Mouse (Mus musculus) layer of hippocampus, adult 8-10 months (tissue): Measurements from ENCODE around the gene Ift81. TPM values are rescaled to one million over a fixed set of nuclear protein-coding genes. Genes with fewer than 3 reads are reported as not detected.

Experiments
- DNase-seq, 2 experiments: peaks; one replicate each; pipeline ENCODE4 v3.0.0; 2022; ENCODE audit warnings: low spot score in 2 of 2
- total RNA-seq, 4 experiments: library from RNA; stranded (reverse); gene quantifications; 2 replicates each; pipeline ENCODE4 v1.2.4; 2022

Gene Ift81
- total RNA-seq, 4 experiments from 2014 or later: 40.2 to 59.2 (median 48.5) TPM

DNA sequence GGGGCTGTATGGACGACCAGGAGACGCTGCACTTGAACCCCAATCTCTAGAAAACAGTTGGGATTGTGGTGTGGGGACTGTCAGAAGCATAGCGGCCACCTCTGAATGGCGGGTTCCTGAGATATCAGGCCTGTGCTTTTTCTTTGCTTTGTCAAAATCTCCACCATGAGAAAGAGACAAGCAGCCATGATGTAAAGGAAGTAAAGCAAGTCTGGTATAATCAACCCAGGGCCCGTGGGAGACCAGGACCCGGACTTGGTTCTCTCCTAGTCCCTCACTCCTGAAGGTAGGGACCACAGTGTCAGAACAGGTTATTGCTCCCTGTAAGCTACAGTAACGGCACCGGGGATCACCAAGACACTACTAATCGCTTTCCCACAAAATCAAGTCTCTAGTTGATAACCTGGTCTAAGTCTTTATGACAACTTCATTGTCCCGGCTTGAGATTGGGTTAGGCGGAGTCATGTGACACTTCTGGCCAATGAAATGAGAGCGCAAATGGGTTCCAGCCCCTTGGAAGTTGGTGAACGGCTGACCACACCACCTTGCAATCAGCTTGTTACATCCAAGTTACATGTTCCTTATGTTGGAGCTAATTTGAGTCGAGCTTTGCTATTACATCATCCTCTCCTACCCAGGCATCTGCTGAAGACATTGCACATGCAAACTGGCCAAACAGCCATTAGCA, 11.4 kb upstream of the Ift81 start:
- no peak for DNase-seq

DNA sequence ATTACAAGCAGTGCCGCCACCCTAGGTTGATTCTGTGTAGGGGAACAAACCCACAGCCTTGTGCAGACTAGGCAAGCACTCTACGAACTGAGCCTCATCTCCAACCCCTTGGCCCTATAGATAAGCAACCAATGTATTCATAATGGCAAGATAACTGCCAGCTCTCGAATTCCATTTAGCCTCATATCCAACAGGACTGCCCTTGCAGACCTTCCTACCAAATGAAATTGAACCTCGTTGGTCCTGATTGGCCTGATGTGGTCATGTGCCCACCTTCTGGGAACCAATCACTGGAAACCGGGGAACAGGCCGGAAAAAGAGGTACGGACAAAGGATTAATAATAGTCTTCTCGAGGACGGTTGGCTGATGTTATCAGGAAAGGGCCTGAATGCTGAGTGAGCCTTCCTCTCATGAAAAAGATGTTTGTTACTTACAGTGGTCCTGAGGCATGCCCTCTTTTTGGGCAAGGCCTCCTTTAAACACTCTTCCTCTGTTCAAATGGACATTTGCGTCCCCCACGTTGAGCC, 10.7 kb upstream of the Ift81 start:
- no peak for DNase-seq

DNA sequence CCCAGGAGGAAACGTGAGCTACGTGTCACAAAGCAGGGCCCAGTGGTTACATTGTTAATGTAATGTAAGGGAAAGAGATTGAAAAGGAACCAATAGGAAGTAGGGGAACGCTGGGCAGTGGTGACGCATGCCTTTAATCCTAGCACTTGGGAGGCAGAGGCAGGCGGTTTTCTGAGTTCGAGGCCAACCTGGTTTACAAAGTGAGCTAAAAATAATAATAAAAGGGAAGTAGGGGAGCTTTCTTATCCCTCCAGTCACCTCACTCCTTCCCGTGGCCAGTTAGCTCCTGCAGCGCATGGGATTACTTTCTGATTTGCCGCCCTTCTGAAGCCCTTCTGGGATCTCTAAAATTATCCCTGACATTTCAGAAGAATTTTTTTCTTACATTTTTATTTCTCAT, 9.5 kb upstream of the Ift81 start:
- no peak for DNase-seq

DNA sequence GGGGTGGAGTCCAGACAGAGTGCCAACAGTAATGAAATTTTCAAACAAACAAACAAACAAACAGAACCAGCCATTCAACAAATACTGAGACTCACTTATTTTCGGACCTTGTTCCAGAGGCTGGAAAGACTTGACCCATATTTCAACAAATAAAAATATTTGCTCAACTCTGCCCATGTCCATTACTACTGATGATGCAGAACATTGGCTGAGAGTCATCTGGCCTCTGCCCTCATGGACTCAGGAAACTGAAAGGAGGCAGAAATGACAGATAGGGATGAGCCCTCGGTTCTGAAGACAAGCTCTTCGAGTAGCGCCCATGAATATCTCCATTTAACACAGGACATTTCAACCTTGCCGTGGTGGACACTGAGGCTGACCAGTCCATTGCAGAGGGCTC, 8.2 kb upstream of the Ift81 start:
- no peak for DNase-seq

DNA sequence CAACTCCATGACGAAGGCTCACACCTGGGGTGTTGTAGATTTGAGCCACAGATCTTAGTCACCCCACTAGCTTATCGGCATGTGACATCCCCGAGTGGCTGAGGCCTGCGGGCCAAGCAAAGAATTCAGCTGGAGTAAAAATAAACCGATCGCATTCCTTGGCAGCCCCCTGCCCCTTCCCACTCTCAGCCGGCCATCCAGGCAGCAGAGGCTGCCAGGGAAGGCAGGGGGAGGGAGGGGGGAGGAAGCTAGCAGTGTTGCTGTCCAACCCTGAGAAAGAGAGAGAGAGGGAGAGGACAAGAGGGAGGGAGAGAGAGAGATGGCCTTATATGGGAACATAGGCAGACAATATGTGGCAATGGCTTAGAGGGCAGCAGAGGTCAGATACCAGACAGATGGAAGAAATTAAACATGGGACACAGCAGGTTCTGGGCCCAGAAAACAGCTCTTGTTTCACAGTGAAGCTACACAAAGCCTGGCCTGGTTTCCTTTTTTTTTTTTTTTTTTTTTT, 7.1 kb upstream of the Ift81 start:
- no peak for DNase-seq

DNA sequence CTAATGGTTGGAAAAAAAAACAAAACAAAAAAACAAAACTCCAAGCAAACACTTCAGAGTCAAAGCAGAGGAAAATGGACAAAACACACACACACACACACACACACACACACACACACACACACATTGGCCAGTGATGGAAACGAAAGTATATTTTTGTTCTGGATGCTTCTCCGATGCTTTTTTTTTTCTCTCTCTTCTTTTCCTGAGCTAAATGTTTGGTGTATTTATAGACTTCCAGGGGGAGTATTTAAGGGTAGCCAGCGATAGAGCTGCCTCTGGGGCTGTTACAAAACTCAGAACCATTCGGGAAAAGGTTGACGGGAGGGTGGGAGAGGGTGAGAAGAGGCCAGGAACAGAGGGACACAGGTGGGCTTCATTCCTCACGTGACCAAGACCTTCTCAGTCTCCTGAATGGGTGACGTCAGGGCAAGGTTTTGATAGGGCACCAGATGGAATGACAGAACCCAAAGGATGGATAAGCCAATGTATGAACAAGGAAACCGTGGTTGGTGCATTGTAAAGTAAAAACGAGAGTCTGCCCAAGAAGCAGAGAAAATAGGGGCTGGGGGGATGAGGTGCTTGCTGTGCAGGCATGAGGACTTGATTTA, 5.5 kb upstream of the Ift81 start:
- no peak for DNase-seq

DNA sequence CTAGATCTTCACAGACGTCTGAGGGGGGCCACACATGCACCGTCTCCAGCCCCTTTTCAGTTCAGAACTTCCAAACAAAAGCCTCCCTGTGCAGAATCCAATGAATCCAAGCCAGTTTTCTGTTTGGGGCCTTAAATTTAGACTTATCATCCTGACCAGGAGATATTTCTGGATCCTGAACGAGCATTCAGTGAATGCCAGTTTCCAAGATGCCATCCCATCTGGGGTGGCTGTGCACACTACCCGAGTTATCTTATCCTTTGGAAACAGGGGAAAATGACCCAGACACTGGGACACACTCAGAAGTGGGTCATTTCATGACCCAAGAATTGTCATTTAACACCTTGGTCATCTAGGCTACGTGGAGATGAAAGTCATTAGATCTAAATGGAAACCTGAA, 3.4 kb upstream of the Ift81 start:
- no peak for DNase-seq

DNA sequence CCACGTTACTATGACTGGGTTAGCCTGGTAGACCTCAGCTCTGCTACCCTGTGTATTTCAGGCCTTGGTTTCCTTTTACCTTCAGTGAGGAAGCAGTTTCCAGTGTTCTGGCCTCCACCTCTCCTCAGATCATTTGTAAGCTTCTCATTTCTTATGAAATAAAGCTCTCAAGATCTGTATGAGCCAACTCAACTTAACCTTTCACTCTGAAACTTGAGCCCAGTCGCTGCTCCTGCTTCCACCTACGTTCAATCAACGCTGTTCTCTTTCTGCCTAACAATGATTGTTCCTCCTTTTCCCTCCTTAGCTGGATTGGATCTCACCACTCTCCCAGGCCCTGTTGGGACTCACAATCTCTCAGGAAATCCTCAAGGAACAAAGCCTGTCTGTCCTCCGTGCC, 2.7 kb downstream of the Ift81 start:
- DNase-seq: no peak

DNA sequence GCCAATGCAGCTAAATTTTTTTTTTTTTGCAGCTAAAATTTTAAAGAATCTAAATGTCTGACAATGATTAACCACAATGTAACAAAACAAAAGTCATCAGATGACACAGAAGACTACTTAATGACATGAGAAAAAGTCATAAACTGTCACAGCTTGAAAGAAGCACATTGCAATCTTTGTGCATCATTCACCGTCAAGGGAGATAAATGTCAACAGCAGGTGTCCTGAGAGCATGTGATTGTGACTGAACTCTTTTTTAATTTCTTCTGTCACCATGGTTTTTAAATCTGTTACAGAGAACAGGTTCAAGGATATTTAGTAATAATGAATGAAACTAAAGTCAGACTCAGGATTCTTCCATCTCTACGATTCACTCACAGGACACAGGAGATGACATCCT, 9.4 kb downstream of the Ift81 start:
- no peak for DNase-seq

DNA sequence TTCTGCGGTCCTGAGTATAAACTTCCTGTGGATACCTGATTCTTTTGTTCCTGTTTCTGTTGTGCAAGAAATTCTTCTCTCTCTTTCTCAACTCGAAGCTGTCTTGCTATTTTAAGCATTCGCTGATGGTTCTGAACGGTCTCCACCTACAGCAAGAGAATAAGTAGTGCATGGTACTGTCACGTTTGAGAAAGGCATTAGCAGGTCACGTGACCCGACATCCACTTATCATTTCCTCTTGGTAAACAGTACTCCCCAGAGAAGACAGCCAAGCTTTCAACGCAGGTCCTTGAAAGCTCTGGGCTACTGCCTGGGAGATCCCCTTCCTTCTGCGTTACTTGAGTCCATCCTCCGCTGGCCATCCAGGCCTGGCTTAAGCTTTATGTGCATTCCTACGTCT, 12.1 kb downstream of the Ift81 start:
- no peak for DNase-seq

DNA sequence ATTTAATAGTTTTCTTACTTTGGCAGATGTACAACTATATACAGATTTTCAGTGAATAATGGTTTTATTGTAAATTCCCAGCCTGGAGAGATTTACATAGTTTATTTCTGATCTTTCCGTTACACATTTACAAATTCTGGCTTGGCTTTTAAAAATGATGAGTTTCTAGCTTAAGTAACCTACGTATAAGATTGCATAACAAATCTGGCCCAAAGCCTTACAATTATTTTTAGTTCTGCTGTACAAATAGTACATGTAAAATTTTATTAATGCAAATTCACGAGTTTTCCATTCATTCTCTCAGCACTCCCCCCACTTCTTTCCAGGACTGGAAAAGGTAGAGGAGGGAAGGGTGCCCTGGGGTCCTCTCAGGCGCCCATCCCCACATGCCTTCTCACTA, 18.8 kb downstream of the Ift81 start:
- no peak for DNase-seq

DNA sequence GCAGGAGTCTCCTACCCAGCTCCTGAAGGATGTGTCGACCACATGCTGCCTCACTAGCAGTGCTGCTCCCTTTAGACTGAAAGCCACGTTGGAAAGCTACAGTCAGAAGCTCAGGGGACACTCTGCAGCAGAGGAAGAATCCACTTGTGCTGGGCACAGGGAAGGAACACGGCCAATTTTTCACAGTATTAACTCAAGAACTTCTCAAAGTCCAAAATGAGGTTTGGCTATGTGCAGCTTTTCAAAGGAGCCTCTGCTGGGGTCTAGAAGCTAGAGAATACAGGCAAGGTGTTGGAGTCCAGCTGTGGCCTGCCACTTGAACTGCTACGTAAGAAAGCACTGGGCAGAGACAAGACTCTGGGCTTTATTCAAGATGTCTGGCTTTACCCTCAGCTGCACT, 24.4 kb downstream of the Ift81 start:
- no peak for DNase-seq

DNA sequence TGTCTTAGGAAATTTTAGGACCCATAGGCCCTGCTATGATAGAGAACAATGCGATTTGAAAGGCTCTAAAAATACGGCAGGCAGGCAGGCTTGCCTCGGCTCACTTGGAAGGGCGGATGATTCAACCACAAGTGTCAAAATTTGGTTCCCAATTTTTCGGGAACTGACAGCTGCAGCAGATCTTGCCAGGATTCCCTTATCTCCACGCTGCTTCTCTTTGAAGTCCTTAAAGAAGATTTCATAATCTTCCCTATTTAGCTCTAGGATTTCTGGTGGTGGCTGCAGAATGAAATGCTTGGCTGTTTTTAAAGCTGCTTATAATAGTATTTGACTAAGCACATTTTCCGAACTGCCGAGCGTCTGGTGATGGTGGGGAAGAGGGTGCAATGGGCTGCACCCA, 28.8 kb downstream of the Ift81 start:
- DNase-seq: peak; percentile 50 to 56

DNA sequence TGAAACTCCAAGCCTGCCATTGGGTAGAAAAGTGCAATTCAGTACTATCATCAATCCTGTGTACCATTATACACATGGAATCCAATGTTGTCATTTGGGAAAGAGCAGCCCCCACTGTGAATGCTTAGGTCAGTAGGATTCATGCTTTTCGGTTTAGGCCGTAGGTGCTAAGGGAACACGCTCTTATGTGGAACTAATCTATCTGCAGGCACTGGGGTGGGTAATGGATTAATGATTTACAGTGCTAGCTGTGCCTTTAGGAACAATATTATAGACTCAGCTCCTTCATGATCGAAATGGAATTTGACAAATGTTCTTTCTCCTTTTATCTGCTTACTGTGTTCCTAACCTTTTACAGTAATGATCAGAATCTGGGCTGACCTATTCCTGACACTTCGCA, 30.2 kb downstream of the Ift81 start:
- DNase-seq: no peak

DNA sequence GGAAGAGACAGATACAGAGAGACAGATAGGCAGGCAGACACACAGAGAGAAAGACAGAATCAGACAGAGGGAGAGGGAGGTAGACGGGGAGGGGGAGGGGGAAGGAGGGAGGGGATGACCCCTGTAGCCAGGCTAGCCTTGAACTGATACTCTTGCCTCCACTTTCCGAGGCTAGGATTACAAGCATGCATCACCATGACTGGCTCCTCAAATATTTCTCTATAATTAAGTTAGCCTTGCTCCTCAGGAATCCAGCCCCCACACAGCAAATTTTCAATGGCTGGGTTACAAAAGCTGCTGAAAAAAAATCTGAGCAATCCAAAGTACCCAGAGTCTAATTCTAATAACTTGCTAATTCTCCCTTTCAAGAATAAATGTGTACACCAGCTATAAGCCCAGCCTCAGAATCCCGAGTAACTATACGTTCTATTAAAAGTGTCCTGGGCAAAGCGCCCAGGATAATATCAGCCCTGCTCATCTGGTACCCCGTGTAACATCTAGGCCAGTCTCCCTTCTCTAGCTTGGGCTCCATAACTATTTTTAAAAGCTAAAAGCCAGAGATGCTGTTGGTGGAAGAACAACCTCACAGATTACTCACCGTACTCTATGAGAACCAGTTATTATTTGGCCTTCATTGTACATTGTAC, 37.5 kb downstream of the Ift81 start:
- DNase-seq: no peak

DNA sequence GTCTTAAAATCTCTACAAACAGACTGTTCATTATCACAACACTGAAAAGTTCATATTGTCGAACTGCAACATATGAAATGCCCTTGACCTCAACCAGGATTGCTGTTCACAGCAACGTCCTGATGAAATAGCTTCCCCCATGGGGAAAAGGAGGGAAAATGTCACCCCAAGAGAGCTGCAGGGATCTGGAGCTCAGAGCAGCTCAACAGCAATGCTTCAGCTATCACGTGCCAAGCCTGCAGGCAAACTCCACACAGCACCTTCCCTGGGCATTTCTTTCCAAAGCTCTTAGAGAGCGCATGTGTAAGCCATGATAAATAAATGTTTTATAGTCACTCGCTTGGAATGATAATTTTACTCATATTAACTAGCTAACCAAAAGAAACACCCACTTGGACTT, 42.3 kb downstream of the Ift81 start:
- no peak for DNase-seq

DNA sequence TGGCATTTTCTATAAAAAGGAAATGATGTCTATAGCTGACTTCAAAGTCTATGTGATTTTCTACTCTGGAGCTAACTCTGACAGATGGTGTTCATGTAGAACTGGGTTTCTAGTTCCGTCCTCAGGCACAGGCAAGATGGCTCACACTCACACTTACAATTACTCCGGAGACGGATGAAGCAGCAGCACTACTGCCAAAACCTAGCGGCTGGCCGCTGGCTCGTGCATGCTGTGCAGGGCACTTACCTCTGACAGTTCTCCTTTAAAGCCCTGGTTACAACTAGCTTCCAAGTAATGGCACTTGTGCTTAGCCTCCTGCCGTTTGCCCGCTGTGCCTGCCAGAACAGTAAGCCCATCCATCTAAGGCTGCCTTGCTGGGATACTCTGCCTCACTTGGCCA, 47.7 kb downstream of the Ift81 start:
- peak; percentile 51 to 58 for DNase-seq

DNA sequence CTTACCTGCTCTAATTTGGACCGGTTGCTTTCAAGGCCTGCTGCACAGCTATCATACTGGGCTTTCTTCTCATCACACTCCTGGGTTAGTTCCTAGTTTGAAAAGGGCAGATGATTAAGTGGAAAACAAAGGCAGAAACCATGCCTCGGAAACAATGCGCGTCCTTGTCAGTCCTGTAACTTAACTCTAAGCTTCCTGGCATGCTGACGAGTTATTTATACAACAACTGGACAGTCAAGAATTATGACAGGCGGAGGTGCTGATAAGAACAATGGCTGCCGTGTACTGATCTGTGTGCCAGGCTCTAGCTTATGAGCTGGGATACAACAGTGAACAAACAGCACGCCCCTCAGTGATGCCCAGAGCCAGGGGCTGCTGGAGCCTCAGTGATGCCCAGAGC, 53.7 kb downstream of the Ift81 start:
- no peak for DNase-seq

DNA sequence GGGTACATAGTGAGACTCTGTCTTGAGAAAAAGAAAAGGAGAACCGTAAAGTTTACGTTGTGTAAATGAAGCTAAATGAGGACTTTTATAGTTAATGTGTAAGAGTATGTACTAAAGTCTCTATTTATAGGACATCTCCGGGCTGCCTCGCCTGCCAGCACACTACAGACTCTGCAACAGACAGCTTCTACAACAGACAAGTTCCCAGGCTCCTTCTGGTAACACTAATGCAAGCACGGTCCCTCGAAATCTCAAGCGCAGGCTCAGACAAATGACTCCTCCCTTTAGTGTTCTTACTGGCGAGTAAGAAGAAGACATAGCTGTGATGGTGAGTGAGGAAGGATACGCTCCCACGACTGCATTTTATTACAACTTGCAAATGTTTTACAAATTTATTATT, 56.2 kb downstream of the Ift81 start:
- DNase-seq: no peak

DNA sequence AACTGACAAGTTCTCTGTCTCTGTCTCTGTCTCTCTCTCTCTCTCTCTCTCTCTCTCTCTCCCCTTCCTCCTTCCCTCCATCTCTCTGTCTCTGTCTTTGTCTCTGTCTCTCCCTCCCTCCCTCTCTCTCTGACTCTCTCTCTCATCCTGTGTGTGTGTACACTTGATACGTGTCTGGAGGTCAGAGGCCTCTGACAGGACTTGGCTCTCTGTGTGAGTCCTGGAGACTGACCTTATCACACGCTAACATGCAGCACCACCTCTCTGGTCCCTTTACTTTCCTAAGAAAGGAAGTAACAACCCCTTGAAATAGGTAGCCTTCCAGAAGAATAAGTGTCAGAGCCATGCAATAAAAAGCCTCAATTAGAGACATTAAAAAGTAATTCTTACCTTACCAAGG, 59.2 kb downstream of the Ift81 start:
- DNase-seq: no peak

DNA sequence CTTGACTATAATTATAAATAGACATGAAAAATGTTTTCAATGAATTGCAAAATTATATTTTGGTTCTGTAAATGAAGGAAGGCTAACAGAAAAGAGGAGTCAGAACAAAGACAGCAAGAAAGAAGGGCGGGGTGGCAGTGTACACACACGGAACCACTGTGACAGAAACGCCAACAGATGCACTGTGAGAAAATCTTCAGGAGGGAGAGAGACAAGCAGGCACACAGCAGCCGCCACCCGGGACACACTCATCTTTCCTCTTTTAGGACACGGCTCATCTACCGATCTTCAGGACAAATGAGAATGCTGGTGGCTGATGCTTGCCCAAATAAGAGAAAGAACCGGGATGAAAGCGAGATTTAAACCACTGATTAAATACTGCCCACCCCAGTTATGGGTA, 61.7 kb downstream of the Ift81 start:
- DNase-seq: no peak

DNA sequence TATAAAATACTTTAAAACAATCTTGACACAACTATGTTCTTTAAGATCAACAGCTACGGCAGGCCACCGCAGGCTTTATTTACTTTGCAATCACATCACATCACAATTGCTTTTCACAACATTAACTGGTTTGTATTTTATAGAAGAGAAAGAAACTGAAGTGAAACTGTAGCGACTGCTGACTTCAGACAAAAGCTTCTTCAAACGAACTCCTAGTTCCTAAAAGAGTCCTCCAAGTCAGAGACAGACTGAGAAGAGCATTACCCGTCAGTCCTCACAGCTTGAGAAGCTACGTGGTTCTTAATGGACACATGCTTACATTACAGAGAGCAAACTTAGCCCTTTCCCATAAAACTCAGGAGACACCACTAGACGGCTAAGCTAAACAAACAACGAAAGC, 63.9 kb downstream of the Ift81 start:
- DNase-seq: no peak

DNA sequence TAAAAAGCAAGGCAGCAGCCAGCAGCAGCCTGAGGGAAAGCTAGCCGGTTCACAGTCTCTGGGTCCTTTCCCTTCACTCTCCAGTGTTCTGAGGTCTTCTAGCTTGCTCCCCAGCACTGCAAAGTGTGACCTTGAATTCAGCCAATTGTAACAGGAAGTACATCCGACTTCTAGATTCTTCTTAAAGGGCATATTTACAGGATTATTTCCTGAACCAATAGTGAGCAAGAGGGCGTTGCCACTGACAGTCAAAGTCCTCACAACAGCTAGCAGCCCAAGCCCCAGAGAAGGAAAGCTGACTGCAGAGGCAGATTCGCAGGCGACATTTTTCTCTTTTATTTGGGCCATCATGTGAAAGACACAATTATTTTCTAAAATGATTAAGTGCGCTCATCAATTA, 65.6 kb downstream of the Ift81 start:
- no peak for DNase-seq
